Mouse (Mus musculus) liver, embryonic 15.5 days (tissue): ENCODE measurements at regions not wholly inside any gene's neighbourhood (a gene's known extent, or its start where the extent isn't known, plus 50 kb on each side); places are given as distances from the start of the nearest gene placed in this dataset.

Experiments used
- ATAC-seq: fragments of 200-750 bp; cut with Nextera tagmentation; 2 replicates; pipeline ENCODE4 v1.8.0; 2017; ENCODE audit warnings: moderate number of reproducible peaks, mild to moderate bottlenecking, moderate library complexity; ENCODE audit not compliant: insufficient read depth
- H3K27ac ChIP-seq: fragments of 300-500 bp; sonication (generic); replicated peaks from 2 replicates; pipeline ENCODE4 v1.5.1; 2015; ENCODE audit warnings: mild to moderate bottlenecking, inconsistent platforms
- H3K27me3 ChIP-seq: fragments of 300-500 bp; sonication (generic); 2 replicates; pipeline ENCODE4 v1.6.1; 2015; ENCODE audit warnings: mild to moderate bottlenecking, inconsistent platforms
- H3K36me3 ChIP-seq: fragments of 300-500 bp; sonication (generic); replicated peaks from 2 replicates; pipeline ENCODE4 v1.6.1; 2015; ENCODE audit warnings: moderate library complexity, mild to moderate bottlenecking, inconsistent platforms
- H3K4me1 ChIP-seq: fragments of 300-500 bp; sonication (generic); replicated peaks from 2 replicates; pipeline ENCODE4 v1.6.1; 2015; ENCODE audit warnings: inconsistent platforms
- H3K4me2 ChIP-seq: fragments of 300-500 bp; sonication (generic); 2 replicates; pipeline ENCODE4 v1.6.1; 2015; ENCODE audit warnings: moderate library complexity, mild to moderate bottlenecking, inconsistent platforms
- H3K4me3 ChIP-seq: fragments of 300-500 bp; sonication (generic); replicated peaks from 2 replicates; pipeline ENCODE4 v1.5.1; 2015; ENCODE audit warnings: mild to moderate bottlenecking, inconsistent platforms
- H3K9ac ChIP-seq: fragments of 300-500 bp; sonication (generic); 2 replicates; pipeline ENCODE4 v1.6.1; 2015; ENCODE audit warnings: moderate library complexity, mild to moderate bottlenecking, inconsistent platforms
- H3K9me3 ChIP-seq: fragments of 300-500 bp; sonication (generic); replicated peaks from 2 replicates; pipeline ENCODE4 v1.6.1; 2016; ENCODE audit warnings: inconsistent platforms
- WGBS: fragments of 180-500 bp; shearing (Covaris S2); methylation state at CpG from one replicate; pipeline ENCODE4 v1.1.7; 2015; ENCODE audit warnings: mixed read lengths; ENCODE audit not compliant: insufficient replicate concordance; 5-methylcytosine and 5-hydroxymethylcytosine counted together

- Histone ChIP-seq H3K9ac (no peak overlapping the region), H3K4me2 (no peak overlapping the region), H3K27ac (no peak overlapping the region), H3K9me3 (no peaks in the 10 kb centered on the region), H3K36me3 (no peaks in the 10 kb centered on the region), H3K27me3 (no peaks in the 10 kb centered on the region), H3K4me3 (no peak overlapping the region), H3K4me1 (no peaks in the 10 kb centered on the region)
- 42% methylated on average over 6 of the region's 6 CpGs for WGBS
- no peak for ATAC-seq
Measured at GRCm38 (mm10) chr9:61627801-61628574, 255.8 kb downstream of the Tle3 start.

GRCm38 (mm10) chr9:61622933-61623332 lies 250.8 kb downstream of the Tle3 start:
- no peak overlapping the region for H3K4me2 ChIP-seq
- no peak overlapping the region for H3K4me3 ChIP-seq
- no peak overlapping the region for H3K9ac ChIP-seq
- H3K36me3 ChIP-seq = no peaks in the 10 kb centered on the region
- WGBS = 49% methylated on average over 7 of the region's 7 CpGs
- no peaks in the 10 kb centered on the region for H3K27me3 ChIP-seq
- ATAC-seq = no peak
- no peak overlapping the region for H3K27ac ChIP-seq
- H3K4me1 ChIP-seq = no peaks in the 10 kb centered on the region
- no peaks in the 10 kb centered on the region for H3K9me3 ChIP-seq

- 68% methylated on average over 5 of the region's 5 CpGs for WGBS
- Histone ChIP-seq H3K9ac (no peak overlapping the region), H3K4me3 (no peak overlapping the region), H3K9me3 (no peaks in the 10 kb centered on the region), H3K4me1 (no peaks in the 10 kb centered on the region), H3K27me3 (no peaks in the 10 kb centered on the region), H3K27ac (no peak overlapping the region), H3K4me2 (no peak overlapping the region), H3K36me3 (no peaks in the 10 kb centered on the region)
- no peak for ATAC-seq
Measured at GRCm38 (mm10) chr9:61621939-61622338, 249.8 kb downstream of the Tle3 start.

- H3K27me3 ChIP-seq = no peaks in the 10 kb centered on the region
- WGBS = 42% methylated on average over 2 of the region's 2 CpGs
- H3K27ac ChIP-seq = no peak overlapping the region
- no peaks in the 10 kb centered on the region for H3K4me1 ChIP-seq
- H3K9ac ChIP-seq = no peak overlapping the region
- ATAC-seq = no peak
- no peak overlapping the region for H3K4me2 ChIP-seq
- H3K4me3 ChIP-seq = no peak overlapping the region
- H3K9me3 ChIP-seq = no peaks in the 10 kb centered on the region
- no peaks in the 10 kb centered on the region for H3K36me3 ChIP-seq
Measured at GRCm38 (mm10) chr9:61620786-61621185, 248.6 kb downstream of the Tle3 start.

GRCm38 (mm10) chr9:61620105-61620504 lies 247.9 kb downstream of the Tle3 start:
- WGBS = 60% methylated on average over 4 of the region's 4 CpGs
- Histone ChIP-seq H3K27ac (no peak overlapping the region), H3K4me3 (no peak overlapping the region), H3K4me1 (no peaks in the 10 kb centered on the region), H3K36me3 (no peaks in the 10 kb centered on the region), H3K27me3 (no peaks in the 10 kb centered on the region), H3K9me3 (no peaks in the 10 kb centered on the region), H3K4me2 (no peak overlapping the region), H3K9ac (no peak overlapping the region)
- ATAC-seq = no peak

- no peak for ATAC-seq
- H3K27ac ChIP-seq = no peak overlapping the region
- no peaks in the 10 kb centered on the region for H3K27me3 ChIP-seq
- no peaks in the 10 kb centered on the region for H3K9me3 ChIP-seq
- H3K36me3 ChIP-seq = no peaks in the 10 kb centered on the region
- no peaks in the 10 kb centered on the region for H3K4me1 ChIP-seq
- no peak overlapping the region for H3K4me3 ChIP-seq
- WGBS = 54% methylated on average over 12 of the region's 12 CpGs
- no peak overlapping the region for H3K9ac ChIP-seq
- no peak overlapping the region for H3K4me2 ChIP-seq
Measured at GRCm38 (mm10) chr9:61618510-61619249, 246.5 kb downstream of the Tle3 start.

- 60% methylated on average over 8 of the region's 8 CpGs for WGBS
- no peaks in the 10 kb centered on the region for H3K27me3 ChIP-seq
- no peak overlapping the region for H3K4me3 ChIP-seq
- H3K27ac ChIP-seq = no peak overlapping the region
- no peaks in the 10 kb centered on the region for H3K4me1 ChIP-seq
- H3K4me2 ChIP-seq = no peak overlapping the region
- ATAC-seq = no peak
- H3K36me3 ChIP-seq = no peaks in the 10 kb centered on the region
- no peaks in the 10 kb centered on the region for H3K9me3 ChIP-seq
- H3K9ac ChIP-seq = no peak overlapping the region
Measured at GRCm38 (mm10) chr9:61617979-61618378, 245.8 kb downstream of the Tle3 start.

- Histone ChIP-seq H3K4me2 (no peak overlapping the region), H3K27ac (no peak overlapping the region), H3K36me3 (no peaks in the 10 kb centered on the region), H3K9me3 (no peaks in the 10 kb centered on the region), H3K9ac (no peak overlapping the region), H3K4me1 (no peaks in the 10 kb centered on the region), H3K4me3 (no peak overlapping the region), H3K27me3 (peaks cover 7% of the 10 kb centered on the region)
- ATAC-seq = no peak
- WGBS = 55% methylated on average over 4 of the region's 4 CpGs
Measured at GRCm38 (mm10) chr9:61615556-61615955, 243.4 kb downstream of the Tle3 start.

GRCm38 (mm10) chr9:61607576-61607975 lies 235.4 kb downstream of the Tle3 start:
- H3K36me3 ChIP-seq = no peaks in the 10 kb centered on the region
- no peaks in the 10 kb centered on the region for H3K9me3 ChIP-seq
- no peaks in the 10 kb centered on the region for H3K4me1 ChIP-seq
- H3K4me2 ChIP-seq = no peak overlapping the region
- peaks cover 7% of the 10 kb centered on the region for H3K27me3 ChIP-seq
- no peak overlapping the region for H3K9ac ChIP-seq
- H3K4me3 ChIP-seq = no peak overlapping the region
- no peak for ATAC-seq
- no peak overlapping the region for H3K27ac ChIP-seq
- 53% methylated on average over 5 of the region's 5 CpGs for WGBS

- Histone ChIP-seq H3K4me3 (no peak overlapping the region), H3K27me3 (no peaks in the 10 kb centered on the region), H3K27ac (no peak overlapping the region), H3K4me1 (no peaks in the 10 kb centered on the region), H3K36me3 (no peaks in the 10 kb centered on the region), H3K4me2 (no peak overlapping the region), H3K9ac (no peak overlapping the region), H3K9me3 (no peaks in the 10 kb centered on the region)
- no peak for ATAC-seq
- WGBS = 38% methylated on average over 7 of the region's 7 CpGs
Measured at GRCm38 (mm10) chr9:61602353-61602978, 230.3 kb downstream of the Tle3 start.

GRCm38 (mm10) chr9:61601911-61602310 lies 229.7 kb downstream of the Tle3 start:
- H3K4me2 ChIP-seq = no peak overlapping the region
- no peak overlapping the region for H3K27ac ChIP-seq
- WGBS = 67% methylated on average over 6 of the region's 6 CpGs
- no peaks in the 10 kb centered on the region for H3K4me1 ChIP-seq
- no peak overlapping the region for H3K4me3 ChIP-seq
- no peak overlapping the region for H3K9ac ChIP-seq
- ATAC-seq = no peak
- no peaks in the 10 kb centered on the region for H3K36me3 ChIP-seq
- H3K9me3 ChIP-seq = no peaks in the 10 kb centered on the region
- H3K27me3 ChIP-seq = no peaks in the 10 kb centered on the region
